26 mouse cellular contexts compared by ENCODE assay signal in genomic region chr2:45454811-45455210, GRCm38 (mm10).
DNase-seq lines count a peak whose midpoint lies in the region; ATAC-seq lines count a peak whose summit lies in the region.
"Had no signal": no experiment of that assay in that cellular context is flagged by ENCODE, and none has a peak within 500 bp of the region (broad histone marks: within the 10 kb centered on the region; RNA-seq: fewer than 3 reads in every experiment).

No protein-coding gene starts in this region.

- no peak overlapping the region for H3K4me3 ChIP-seq in hindbrain, embryonic 13.5 days
- H3K4me3 ChIP-seq: forebrain, embryonic 12.5 days; forebrain, embryonic 15.5 days; heart, embryonic 12.5 days; heart, embryonic 15.5 days; hindbrain, embryonic 10.5 days had no signal

- H3K4me1 ChIP-seq in hindbrain, embryonic 13.5 days (replicated peaks) = no peaks in the 10 kb centered on the region
- H3K4me1 ChIP-seq: forebrain, embryonic 12.5 days; forebrain, embryonic 15.5 days; heart, embryonic 12.5 days; heart, embryonic 15.5 days; hindbrain, embryonic 10.5 days had no signal

- ATAC-seq in hindbrain, embryonic 13.5 days (ENCODE audit: low FRiP score) = no peak
- ATAC-seq: forebrain, embryonic 15.5 days; hindbrain, postnatal 0 days; inflammation-experienced regulatory T-cells, adult 6 months; intestine, postnatal 0 days had no signal

- H3K36me3 ChIP-seq in hindbrain, embryonic 13.5 days = no peaks in the 10 kb centered on the region
- H3K36me3 ChIP-seq: forebrain, embryonic 12.5 days; forebrain, embryonic 15.5 days; heart, embryonic 12.5 days; heart, embryonic 15.5 days; hindbrain, embryonic 10.5 days had no signal

- intact Hi-C loops in left cerebral cortex, postnatal 4 days (cut with DNase I) = no loop called here

- no peaks in the 10 kb centered on the region for H3K9me3 ChIP-seq in hindbrain, embryonic 13.5 days
- H3K9me3 ChIP-seq: forebrain, embryonic 12.5 days; forebrain, embryonic 15.5 days; heart, embryonic 12.5 days; heart, embryonic 15.5 days; hindbrain, embryonic 10.5 days had no signal

- WGBS in hindbrain, embryonic 13.5 days = 96% methylated on average over 2 of the region's 2 CpGs

- H3K27me3 ChIP-seq in hindbrain, embryonic 13.5 days = no peaks in the 10 kb centered on the region
- H3K27me3 ChIP-seq: forebrain, embryonic 12.5 days; forebrain, embryonic 15.5 days; heart, embryonic 12.5 days; heart, embryonic 15.5 days had no signal

- H3K9ac ChIP-seq in hindbrain, embryonic 13.5 days = no peak overlapping the region
- H3K9ac ChIP-seq: forebrain, embryonic 12.5 days; forebrain, embryonic 15.5 days; heart, embryonic 12.5 days; heart, embryonic 15.5 days; hindbrain, embryonic 14.5 days had no signal

- no peak overlapping the region for H3K27ac ChIP-seq in hindbrain, embryonic 13.5 days
- H3K27ac ChIP-seq: forebrain, embryonic 12.5 days; forebrain, embryonic 15.5 days; heart, embryonic 15.5 days; hindbrain, embryonic 10.5 days; hindbrain, embryonic 14.5 days; hindbrain, postnatal 0 days had no signal

- DNase-seq in 3T3-L1 (ENCODE audit: low read depth, low spot score) = peak; percentile 72
- peak; percentile 20 for DNase-seq in Muller cell, postnatal 12 days (ENCODE audit: inconsistent ontology term)
- peak; percentile 13 for DNase-seq in fibroblast of lung, adult 2 months (ENCODE audit: low read depth)
- DNase-seq in left cerebral cortex, adult 9 months (ENCODE audit: low spot score in 2 of 2) = no peak
- DNase-seq in left cerebral cortex, postnatal 4 days = no peak
- DNase-seq: adrenal gland, adult 2 months; adrenal gland, postnatal 36 days; B cell, adult 2 months; cerebellum, adult 18-20 months; cerebellum, adult 9-10 months; cerebellum, postnatal 14 days; gastrocnemius, postnatal 25 days; heart, adult 18-20 months; heart, postnatal 10 days; heart, postnatal 36 days; kidney, adult 8-10 months had no signal

- H3K4me2 ChIP-seq in hindbrain, embryonic 13.5 days = no peak overlapping the region
- H3K4me2 ChIP-seq: forebrain, embryonic 12.5 days; forebrain, embryonic 15.5 days; heart, embryonic 12.5 days; heart, embryonic 15.5 days; hindbrain, embryonic 14.5 days had no signal

Comparison
In these comparisons a context has a peak if more than half of its experiments do, and no peak if none do; other contexts are left out.
1. DNase-seq: peak in 3T3-L1 (single experiment), Muller cell, postnatal 12 days (single experiment) and fibroblast of lung, adult 2 months (single experiment); none in left cerebral cortex, adult 9 months (0 of 2) and left cerebral cortex, postnatal 4 days (single experiment).